Mouse (Mus musculus): ENCODE data around the gene Mymk.

Mymk gene

GRCm38 (mm10) chr2:27038596-27038995, 33.4 kb downstream of the Mymk start:
- DNase-seq (ENCODE audit: extremely low read depth, low read depth, low spot score) = no peak

GRCm38 (mm10) chr2:27037008-27037407, 35.0 kb downstream of the Mymk start:
- no peak for DNase-seq (ENCODE audit: extremely low read depth, low read depth, low spot score)

DNA sequence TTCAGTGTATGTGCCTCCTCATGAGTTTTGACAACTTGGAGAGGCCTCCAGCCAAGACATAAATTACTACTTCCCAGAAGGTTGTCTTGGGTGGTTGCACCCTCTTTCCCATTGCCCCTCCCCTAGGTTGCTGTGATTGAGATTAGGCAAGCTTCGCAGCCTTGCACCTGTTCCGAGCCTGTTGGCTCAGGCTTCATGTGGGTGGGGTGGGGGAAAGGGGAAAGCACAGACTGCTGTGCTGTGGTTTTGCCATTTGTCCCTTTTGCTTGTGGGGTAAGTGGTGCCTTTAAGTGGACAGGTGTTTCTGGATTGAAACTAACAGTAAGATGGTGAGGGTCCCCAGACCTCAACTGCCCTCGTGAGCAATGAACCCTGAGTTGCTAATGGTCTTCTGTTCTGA, 36.0 kb downstream of the Mymk start:
- no peak for DNase-seq (ENCODE audit: extremely low read depth, low read depth, low spot score)

- no peak for DNase-seq (ENCODE audit: extremely low read depth, low read depth, low spot score)
These were observed 39.6 kb downstream of the Mymk start for GRCm38 (mm10) chr2:27032361-27032760.

GRCm38 (mm10) chr2:27028437-27029015, 43.5 kb downstream of the Mymk start:
- DNase-seq (ENCODE audit: extremely low read depth, low read depth, low spot score) = no peak

GRCm38 (mm10) chr2:27027618-27028436, 44.2 kb downstream of the Mymk start, which contains the start of gene Slc2a6:
Gene Slc2a6 (minus strand): TSS chr2:27027998.
- DNase-seq (ENCODE audit: extremely low read depth, low read depth, low spot score) = no peak

- DNase-seq (ENCODE audit: extremely low read depth, low read depth, low spot score) = no peak
These were observed 44.9 kb downstream of the Mymk start for GRCm38 (mm10) chr2:27026857-27027617.

DNA sequence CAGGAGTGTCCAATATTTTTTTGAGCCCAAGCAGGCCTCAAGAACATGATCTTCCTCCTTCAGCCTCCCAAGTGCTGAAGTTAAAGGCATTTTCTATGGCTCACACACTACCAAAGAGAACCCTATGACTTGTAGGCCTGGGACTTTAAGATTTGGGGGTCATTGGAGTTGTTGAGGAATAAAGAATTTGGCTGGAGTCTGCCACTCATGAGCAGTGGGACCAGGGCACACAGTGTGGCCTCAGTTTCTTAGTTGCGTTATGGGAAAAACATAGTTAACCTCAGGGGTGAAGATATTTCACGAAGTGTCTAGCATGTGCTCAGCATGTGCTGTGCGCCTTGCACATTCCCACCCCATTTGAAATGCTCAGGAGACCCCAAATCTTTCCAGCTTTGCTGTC, 45.6 kb downstream of the Mymk start:
- DNase-seq (ENCODE audit: extremely low read depth, low read depth, low spot score) = no peak

- no peak for DNase-seq (ENCODE audit: extremely low read depth, low read depth, low spot score)
These were observed 46.4 kb downstream of the Mymk start for GRCm38 (mm10) chr2:27025545-27025944.

GRCm38 (mm10) chr2:27024136-27024535, 47.8 kb downstream of the Mymk start:
- DNase-seq (ENCODE audit: extremely low read depth, low read depth, low spot score) = no peak

DNA sequence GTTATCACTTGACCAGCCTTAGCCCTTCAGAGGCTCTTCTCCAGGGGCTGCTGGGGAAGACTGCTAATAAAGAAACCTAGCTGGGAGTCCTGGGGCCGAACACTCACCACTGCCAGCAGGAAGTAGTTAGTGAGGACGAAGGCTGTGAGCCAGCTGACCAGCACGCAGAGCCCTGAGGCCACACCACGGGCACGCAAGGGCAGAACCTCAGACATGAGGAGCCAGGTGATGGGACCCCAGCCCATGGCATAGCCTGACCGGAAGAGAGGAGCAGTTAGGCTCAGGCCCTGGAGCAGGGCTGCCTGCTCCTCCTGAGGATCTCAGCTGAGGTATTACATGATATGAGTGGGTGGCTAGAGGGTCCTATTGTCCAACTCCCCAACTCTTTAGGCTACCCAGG, 49.4 kb downstream of the Mymk start:
- no peak for DNase-seq (ENCODE audit: extremely low read depth, low read depth, low spot score)

DNA sequence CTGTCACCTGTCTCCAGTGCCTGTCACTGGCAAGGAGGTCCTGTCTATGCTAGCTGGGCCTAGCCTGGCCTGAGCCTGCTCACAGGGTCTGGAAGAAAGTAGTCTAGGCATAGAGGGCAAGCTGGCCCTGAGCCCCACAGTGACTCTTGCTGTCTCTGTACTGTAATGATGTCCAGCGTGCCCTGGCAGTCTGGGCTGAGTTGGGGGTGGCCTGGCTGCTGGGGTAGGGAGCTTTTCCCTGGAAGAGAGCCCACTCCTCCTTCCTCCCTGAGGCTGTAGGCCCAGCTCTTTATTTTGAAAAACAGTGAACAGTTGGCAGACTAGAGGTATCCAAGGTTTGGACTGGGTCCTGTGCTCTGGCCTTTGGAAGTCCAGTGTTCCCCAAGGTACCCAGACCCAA, 50.9 kb downstream of the Mymk start:
- DNase-seq (ENCODE audit: extremely low read depth, low read depth, low spot score) = no peak

DNA sequence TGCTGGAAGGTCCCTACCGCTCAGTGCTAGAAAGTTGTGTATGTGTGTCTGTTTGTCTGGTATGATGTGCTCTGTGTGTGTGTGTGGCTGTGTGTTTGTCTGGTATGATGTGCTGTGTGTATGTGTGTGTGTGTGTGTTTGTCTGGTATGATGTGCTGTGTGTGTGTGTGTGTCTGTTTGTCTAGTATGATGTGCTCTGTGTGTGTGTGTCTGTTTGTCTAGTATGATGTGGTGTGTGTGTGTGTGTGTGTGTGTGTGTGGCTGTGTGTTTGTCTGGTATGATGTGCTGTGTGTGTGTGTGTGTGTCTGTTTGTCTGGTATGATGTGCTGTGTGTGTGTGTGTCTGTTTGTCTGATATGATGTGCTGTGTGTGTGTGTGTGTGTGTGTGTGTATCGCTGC, 52.4 kb downstream of the Mymk start:
- no peak for DNase-seq (ENCODE audit: extremely low read depth, low read depth, low spot score)

GRCm38 (mm10) chr2:27017802-27018201, 54.2 kb downstream of the Mymk start:
- DNase-seq (ENCODE audit: extremely low read depth, low read depth, low spot score) = no peak

All from fat pad, adult 2 months (tissue).